Comparison of ENCODE assay signal across 8 mouse cellular contexts in the genomic region with DNA sequence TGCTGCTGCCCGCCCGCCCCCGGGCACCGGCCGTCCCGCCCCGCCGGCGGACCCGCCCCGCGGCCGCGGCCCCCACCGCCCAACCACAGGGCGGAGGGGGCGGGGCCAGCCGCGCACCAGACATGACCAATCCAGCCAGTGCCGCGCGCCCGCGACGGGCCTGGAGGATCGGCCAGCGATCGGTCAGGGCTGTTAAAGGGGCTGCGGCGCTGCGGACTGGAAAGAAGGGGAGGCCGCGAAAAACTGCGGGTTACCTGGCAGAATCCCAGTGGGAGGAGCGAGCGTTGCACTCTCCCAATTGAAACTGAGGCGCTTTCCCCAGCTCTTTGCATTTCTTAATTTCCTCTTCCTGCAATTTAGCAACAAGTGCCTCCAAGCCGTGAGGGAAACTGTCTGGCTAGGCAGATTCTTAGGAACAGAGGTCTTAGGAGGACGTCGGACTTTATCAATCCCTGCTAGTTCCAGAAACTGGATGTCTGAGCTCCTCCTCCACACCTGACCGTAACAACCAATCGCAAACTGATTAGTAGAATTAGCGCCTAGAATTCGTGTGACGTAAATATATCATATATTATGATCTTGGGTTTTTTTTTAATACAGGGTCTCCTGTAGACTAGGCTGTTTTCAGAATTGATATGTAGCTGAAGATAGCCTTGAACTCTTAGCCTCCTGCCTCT. TPM values are rescaled to one million over a fixed set of nuclear protein-coding genes. Genes with fewer than 3 reads are reported as not detected.
DNase-seq lines count a peak whose midpoint lies in the region; ATAC-seq lines count a peak whose summit lies in the region.

Gene Tex2 (minus strand): TSS at position 463 of the 677 bp plus-strand sequence.

- H3K79me2 ChIP-seq in macrophage (ENCODE audit: inconsistent target) = peaks cover 42% of the 10 kb centered on the region

- peak; percentile 98 for ATAC-seq in hindbrain, embryonic 16.5 days

- peak within 1 kb of the TSS; percentile 84 for H3K4me2 ChIP-seq in hindbrain, embryonic 16.5 days (ENCODE audit: low read length)

- H3K9me3 ChIP-seq in hindbrain, embryonic 16.5 days (ENCODE audit: control insufficient read depth, low read length) = no peaks in the 10 kb centered on the region

- H3K36me3 ChIP-seq in hindbrain, embryonic 16.5 days (ENCODE audit: control insufficient read depth, insufficient read depth, low read length) = no peaks in the 10 kb centered on the region
- no peaks in the 10 kb centered on the region for H3K36me3 ChIP-seq in macrophage (ENCODE audit: inconsistent target)

- WGBS in hindbrain, embryonic 16.5 days = under 1% methylated on average over 31 of the region's 45 CpGs
- 0% methylated on average over 29 of the region's 45 CpGs for WGBS in macrophage (ENCODE audit: missing documents)

- H3K4me1 ChIP-seq in hindbrain, embryonic 16.5 days (ENCODE audit: control insufficient read depth, insufficient read depth, low read depth, low read length) = peaks cover 13% of the 10 kb centered on the region

- peak within 1 kb of the TSS; percentile 89 for H3K9ac ChIP-seq in hindbrain, embryonic 16.5 days (ENCODE audit: low read depth, low read length)

- peak within 1 kb of the TSS; percentile 95 for H3K4me3 ChIP-seq in hindbrain, embryonic 16.5 days (ENCODE audit: low read length)
- H3K4me3 ChIP-seq in macrophage (ENCODE audit: inconsistent target) = peak within 1 kb of the TSS; percentile 86

- peak within 1 kb of the TSS; percentile 85 for H3K27ac ChIP-seq in hindbrain, embryonic 16.5 days (ENCODE audit: low read depth, low read length)
- H3K27ac ChIP-seq in macrophage = peak within 1 kb of the TSS; percentile 92

- DNase-seq in T-cell, adult 2 months (ENCODE audit: low spot score) = peak; percentile 86
- peak; percentile 97 to 99 for DNase-seq in cerebellum, postnatal 36 days
- peak; percentile 97 for DNase-seq in gastrocnemius, adult 18-20 months (ENCODE audit: low spot score)
- peak; percentile 95 to 98 for DNase-seq in left cerebral cortex, adult 18-20 months (ENCODE audit: low spot score in 2 of 2)
- peak; percentile 98 for DNase-seq in right cerebral cortex, adult 18-20 months
- DNase-seq in urinary bladder, postnatal 14 days (ENCODE audit: low spot score) = peak; percentile 98

- no peaks in the 10 kb centered on the region for H3K27me3 ChIP-seq in hindbrain, embryonic 16.5 days (replicated peaks; ENCODE audit: control insufficient read depth, insufficient read depth, low read length)

RNA-seq across cellular contexts. Expression of gene Tex2, which starts in this region (rescaled TPM):
- total RNA-seq in gastrocnemius, adult 18-20 months (2021) = 10 to 100 TPM; 64.8 to 69.4 TPM
- polyA plus RNA-seq in hindbrain, embryonic 16.5 days (2015; fragmentation: Nextera tagmentation; extraction: Ambion mirVana) = 29.5 and 38.4 TPM in 2 replicates
- total RNA-seq in left cerebral cortex, adult 18-20 months (2021) = 100 to 1,000 TPM; 116 to 121 TPM
- total RNA-seq in macrophage (2018; cell fraction: chromatin; rRNA removed) = 100 to 1,000 TPM in 3 of 26 experiments, 10 to 100 TPM in 21, 1 to 10 TPM in 2; 7.5 to 167 (median 54.1) TPM
- 10 to 100 TPM; 21.8 to 48.8 (median 35.8) TPM for total RNA-seq in macrophage (2018; cell fraction: cytosol; rRNA removed)
- 100 to 1,000 TPM in 1 of 26 experiments, 10 to 100 TPM in 25; 15.2 to 116 (median 43.2) TPM for total RNA-seq in macrophage (2018; cell fraction: nucleus; rRNA removed)
- polyA plus RNA-seq in macrophage (2018) = 25.1 to 36.4 TPM (median 27.4 TPM) in 3 replicates

Comparison
In these comparisons a context has a peak if more than half of its experiments do, and no peak if none do; other contexts are left out.
1. Peak in every context shown above with its lines: DNase-seq, ATAC-seq, H3K4me3 ChIP-seq and H3K27ac ChIP-seq.